Mouse (Mus musculus): Measurements from ENCODE around the gene Vgll3.

DNA sequence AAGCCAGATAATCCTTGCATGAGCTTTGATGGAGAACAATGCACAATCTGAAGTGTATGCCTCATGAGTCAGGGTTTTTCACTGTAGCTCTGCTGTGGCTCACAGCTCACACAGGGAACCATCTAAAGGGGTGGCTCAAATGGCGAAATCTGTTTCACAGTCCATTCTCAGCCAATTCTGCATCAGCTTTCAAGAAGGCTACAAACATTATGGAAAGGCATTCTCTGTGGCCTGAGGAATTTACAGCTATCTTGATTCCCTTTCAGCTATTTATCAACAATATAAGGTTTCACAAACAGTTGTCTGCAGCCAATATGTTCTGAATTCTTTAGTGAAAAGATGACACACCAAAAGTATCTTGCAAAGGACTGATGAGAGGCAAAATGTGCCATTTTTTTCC, 35.1 kb downstream of the Vgll3 start:
- TF ChIP-seq CTCF (IDR thresholded peaks at IDR 0.05; ENCODE audit: insufficient read depth, low read length), result no peak
- no peak for TF ChIP-seq POLR2A (IDR thresholded peaks at IDR 0.05; ENCODE audit: borderline replicate concordance, extremely low read depth, low read depth, low read length)
